Mouse (Mus musculus) intestine, postnatal 0 days (tissue): ENCODE measurements around the gene Gcnt3. TPM values are rescaled to one million over a fixed set of nuclear protein-coding genes. Genes with fewer than 3 reads are reported as not detected.
A peak's percentile ranks its signal among the peaks of the same experiment; 100 is the strongest.

Source experiments
- ATAC-seq: fragments of 200-750 bp; cut with Nextera tagmentation; 2 replicates; pipeline ENCODE4 v1.8.0; 2017; ENCODE audit warnings: mild to moderate bottlenecking, moderate TSS enrichment, moderate library complexity
- H3K27ac ChIP-seq: fragments of 300-500 bp; sonication (generic); 2 replicates; pipeline ENCODE4 v1.5.1; 2014; ENCODE audit warnings: mild to moderate bottlenecking, low read depth, low read length, moderate library complexity
- H3K27me3 ChIP-seq: fragments of 300-500 bp; sonication (generic); replicated peaks from 2 replicates; pipeline ENCODE4 v1.6.1; 2014; ENCODE audit warnings: low read length, mixed read lengths; ENCODE audit not compliant: control insufficient read depth, insufficient read depth
- H3K36me3 ChIP-seq: fragments of 300-500 bp; sonication (generic); 2 replicates; pipeline ENCODE4 v1.6.1; 2014; ENCODE audit warnings: mild to moderate bottlenecking, moderate library complexity; ENCODE audit not compliant: control insufficient read depth, insufficient read depth
- H3K4me1 ChIP-seq: fragments of 300-500 bp; sonication (generic); replicated peaks from 2 replicates; pipeline ENCODE4 v1.6.1; 2014; ENCODE audit warnings: antibody characterized with exemption, low read length, mixed read lengths; ENCODE audit not compliant: control insufficient read depth, insufficient read depth
- H3K4me2 ChIP-seq: fragments of 300-500 bp; sonication (generic); replicated peaks from 2 replicates; pipeline ENCODE4 v1.6.1; 2014; ENCODE audit warnings: low read depth, mild to moderate bottlenecking, moderate library complexity
- H3K4me3 ChIP-seq: fragments of 300-500 bp; sonication (generic); 2 replicates; pipeline ENCODE4 v1.5.1; 2014; ENCODE audit warnings: low read depth, low read length
- H3K9ac ChIP-seq: fragments of 300-500 bp; sonication (generic); 2 replicates; pipeline ENCODE4 v1.6.1; 2014; ENCODE audit warnings: mild to moderate bottlenecking, low read depth, low read length
- H3K9me3 ChIP-seq: fragments of 300-500 bp; sonication (generic); 2 replicates; pipeline ENCODE4 v1.6.1; 2016; ENCODE audit warnings: mixed run types; ENCODE audit not compliant: control insufficient read depth
- CTCF ChIP-seq: sonication (generic); IDR thresholded peaks from 2 replicates; pipeline ENCODE4 v1.5.1; 2016; ENCODE audit warnings: low read depth, mild to moderate bottlenecking, control low read depth, antibody characterized with exemption, moderate library complexity
- WGBS: fragments of 180-500 bp; shearing (Covaris S2); extraction: QIAGEN DNeasy Blood & Tissue Kit; methylation state at CpG from one replicate; pipeline ENCODE4 v1.1.7; 2014; 5-methylcytosine and 5-hydroxymethylcytosine counted together
- polyA plus RNA-seq: library from polyadenylated mRNA; unstranded; fragments of >200 nt; fragmentation: Nextera tagmentation; extraction: Ambion mirVana; gene quantifications from 2 replicates; pipeline ENCODE4 v1.2.1, GENCODE M21; 2015

Gcnt3 gene
- polyA plus RNA-seq, 1 experiment from 2014 or later = 11.0 TPM

DNA sequence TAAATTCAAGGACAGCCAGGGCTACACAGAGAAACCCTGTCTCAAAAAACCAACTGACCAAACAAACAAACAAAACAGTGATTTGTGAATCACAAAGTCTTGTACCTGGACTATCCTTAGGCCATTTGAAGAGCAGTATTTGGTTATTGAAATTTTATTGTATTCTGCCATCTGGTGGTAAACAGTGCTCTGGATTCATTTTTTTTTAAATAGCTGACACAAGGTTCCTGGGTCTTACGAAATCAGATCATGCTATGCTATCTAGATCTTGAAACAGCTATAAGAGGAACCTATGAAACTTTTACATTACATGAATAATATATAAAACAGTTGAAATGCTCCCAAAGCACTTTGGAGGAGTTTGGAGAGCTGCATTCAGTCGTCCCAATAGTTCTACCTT is 43.1 kb upstream of the Gcnt3 start:
- 60% methylated on average over 2 of the region's 2 CpGs for WGBS
- Histone ChIP-seq H3K4me3 (no peak overlapping the region), H3K27me3 (no peaks in the 10 kb centered on the region), H3K9me3 (no peaks in the 10 kb centered on the region), H3K27ac (no peak overlapping the region), H3K4me1 (no peaks in the 10 kb centered on the region), H3K9ac (no peak overlapping the region), H3K4me2 (no peak overlapping the region), H3K36me3 (no peaks in the 10 kb centered on the region)
- TF ChIP-seq CTCF = peak; percentile 61
- no peak for ATAC-seq

GRCm38 (mm10) chr9:70080027-70080800 is 42.3 kb upstream of the Gcnt3 start:
- no peak for TF ChIP-seq CTCF
- no peaks in the 10 kb centered on the region for H3K4me1 ChIP-seq
- 87% methylated on average over 9 of the region's 9 CpGs for WGBS
- H3K27me3 ChIP-seq = no peaks in the 10 kb centered on the region
- H3K9ac ChIP-seq = no peak overlapping the region
- ATAC-seq = no peak
- no peaks in the 10 kb centered on the region for H3K9me3 ChIP-seq
- H3K27ac ChIP-seq = no peak overlapping the region
- H3K36me3 ChIP-seq = no peaks in the 10 kb centered on the region
- H3K4me3 ChIP-seq = no peak overlapping the region
- H3K4me2 ChIP-seq = no peak overlapping the region

DNA sequence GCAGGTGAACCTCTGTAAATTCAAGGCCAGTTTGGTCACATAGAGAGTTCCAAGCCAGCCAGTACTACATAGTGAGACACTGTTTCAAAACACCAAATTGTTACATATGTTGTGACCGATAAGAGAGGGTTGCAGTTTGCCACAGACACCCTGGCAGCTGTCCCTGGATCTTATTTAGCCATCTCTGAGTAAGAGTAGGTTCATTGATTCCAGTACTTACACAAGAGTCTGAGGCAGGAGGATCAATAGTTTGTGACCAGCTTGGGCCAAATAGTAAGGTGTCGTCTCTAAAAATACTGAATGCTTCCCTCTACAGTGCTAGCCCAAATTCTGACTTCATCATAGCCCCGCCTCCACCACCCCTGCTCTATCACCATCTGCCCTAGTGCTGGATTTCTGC is 40.1 kb upstream of the Gcnt3 start:
- WGBS = 83% methylated on average over 3 of the region's 3 CpGs
- Histone ChIP-seq H3K4me3 (no peak overlapping the region), H3K27ac (no peak overlapping the region), H3K9ac (no peak overlapping the region), H3K27me3 (no peaks in the 10 kb centered on the region), H3K9me3 (no peaks in the 10 kb centered on the region), H3K4me2 (no peak overlapping the region), H3K4me1 (no peaks in the 10 kb centered on the region), H3K36me3 (no peaks in the 10 kb centered on the region)
- no peak for ATAC-seq
- no peak for TF ChIP-seq CTCF

DNA sequence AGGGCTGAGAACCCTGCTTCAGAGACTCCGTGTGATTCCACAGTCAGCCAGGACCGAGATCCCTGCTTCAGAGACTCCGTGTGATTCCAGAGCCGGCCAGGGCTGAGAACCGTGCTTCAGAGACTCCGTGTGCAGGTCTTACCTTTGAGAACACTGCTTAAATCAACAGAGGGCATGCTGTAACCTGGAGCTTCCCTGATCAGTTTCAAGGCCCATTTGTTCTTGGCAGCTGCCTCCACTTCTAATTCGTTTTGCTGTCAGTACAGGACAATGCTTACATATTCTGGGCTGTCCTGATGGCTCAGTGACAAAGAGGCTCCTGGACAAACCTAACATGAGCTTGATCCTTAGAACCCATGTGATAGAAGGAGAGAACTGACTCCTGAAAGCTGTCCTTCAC is 39.3 kb upstream of the Gcnt3 start:
- Histone ChIP-seq H3K4me1 (no peaks in the 10 kb centered on the region), H3K36me3 (no peaks in the 10 kb centered on the region), H3K27me3 (no peaks in the 10 kb centered on the region), H3K27ac (no peak overlapping the region), H3K9ac (no peak overlapping the region), H3K4me3 (no peak overlapping the region), H3K9me3 (no peaks in the 10 kb centered on the region), H3K4me2 (no peak overlapping the region)
- WGBS = 62% methylated on average over 7 of the region's 7 CpGs
- no peak for TF ChIP-seq CTCF
- ATAC-seq = no peak

DNA sequence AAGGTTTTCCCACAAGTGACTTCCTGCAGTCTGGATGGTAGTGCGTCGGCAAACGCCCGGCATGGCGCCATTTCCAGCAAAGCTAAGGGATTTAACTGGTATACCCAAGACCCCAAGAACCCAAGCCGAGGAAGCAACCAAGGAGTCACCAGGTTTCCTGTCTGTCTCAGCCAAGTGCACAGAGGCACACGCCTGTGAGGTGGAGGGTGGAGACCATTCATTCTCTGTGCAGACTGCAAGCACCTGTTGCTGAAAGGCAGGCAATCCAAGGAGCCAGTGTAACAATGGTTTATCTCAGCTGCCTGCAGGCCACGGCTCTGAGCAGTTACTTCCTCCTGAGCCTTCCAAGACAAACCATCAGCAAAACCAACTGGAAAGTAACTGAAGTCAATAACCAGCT is 34.5 kb upstream of the Gcnt3 start:
- TF ChIP-seq CTCF = no peak
- H3K4me2 ChIP-seq = no peak overlapping the region
- H3K27ac ChIP-seq = no peak overlapping the region
- H3K36me3 ChIP-seq = no peaks in the 10 kb centered on the region
- no peak overlapping the region for H3K9ac ChIP-seq
- H3K4me1 ChIP-seq = no peaks in the 10 kb centered on the region
- peaks cover 3% of the 10 kb centered on the region; the same call in 1 of the 2 replicates for H3K27me3 ChIP-seq
- WGBS = 72% methylated on average over 8 of the region's 8 CpGs
- ATAC-seq = no peak
- no peak overlapping the region for H3K4me3 ChIP-seq
- no peaks in the 10 kb centered on the region for H3K9me3 ChIP-seq

GRCm38 (mm10) chr9:70069961-70070435 is 32.1 kb upstream of the Gcnt3 start:
- Histone ChIP-seq H3K9ac (no peak overlapping the region), H3K36me3 (no peaks in the 10 kb centered on the region), H3K4me2 (no peak overlapping the region), H3K27ac (no peak overlapping the region), H3K9me3 (no peaks in the 10 kb centered on the region), H3K4me1 (no peaks in the 10 kb centered on the region), H3K4me3 (no peak overlapping the region), H3K27me3 (peaks cover 3% of the 10 kb centered on the region; the same call in 1 of the 2 replicates)
- no peak for TF ChIP-seq CTCF
- WGBS = 18% methylated on average over 8 of the region's 8 CpGs
- ATAC-seq = peak; percentile 75
